Mouse (Mus musculus): ENCODE measurements around the gene Mlxipl.
"Not testable (repeated sequence)": the region's sequence is repeated elsewhere in the genome, so short reads cannot be mapped to it uniquely, and the experiment has no call there.

Mlxipl gene

GRCm38 (mm10) chr5:135089653-135090052, at the start of gene Mlxipl:
Mlxipl (plus strand) TSS chr5:135089890.
- no peak for DNase-seq

DNA sequence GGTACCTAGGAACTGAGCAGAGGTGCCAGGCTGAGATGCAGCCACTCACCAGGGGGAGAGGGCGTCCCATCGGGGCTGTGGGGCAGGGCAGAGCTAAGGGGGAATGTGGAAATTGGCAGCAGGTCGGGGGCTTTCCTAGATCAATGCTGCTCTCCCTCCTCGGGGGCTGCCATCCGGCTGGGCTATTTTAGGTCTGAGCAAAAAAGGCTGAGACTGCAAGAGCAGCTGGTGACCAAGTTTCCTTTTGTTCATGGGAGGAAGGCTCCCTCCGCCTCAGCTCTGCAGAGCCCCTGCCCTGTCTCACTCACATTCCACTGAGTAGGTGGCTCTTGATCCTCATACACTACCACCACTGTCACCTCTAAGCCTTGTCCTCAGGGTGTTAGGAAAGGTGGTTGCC, 49.6 kb upstream of the Mlxipl start:
- DNase-seq, result no peak

DNA sequence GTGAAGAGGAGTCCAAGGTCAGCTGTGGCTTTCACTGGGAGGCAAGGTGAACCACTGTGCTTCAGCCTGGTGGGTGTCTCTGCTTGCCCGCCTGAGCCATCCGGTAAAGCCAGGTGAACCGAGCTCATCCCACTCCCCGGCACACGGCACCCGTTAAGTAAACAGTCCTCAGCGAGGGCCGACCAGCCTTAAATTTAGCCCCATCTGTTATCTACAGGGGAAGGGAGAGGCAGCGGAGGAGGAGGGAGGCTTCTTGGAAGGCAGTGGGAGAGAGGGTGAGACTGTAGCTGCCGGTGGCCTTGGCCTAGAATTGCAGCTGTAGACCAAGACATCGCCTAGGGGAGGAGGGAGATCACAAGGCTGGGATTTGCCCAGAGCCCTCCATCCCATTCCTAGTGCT, 48.9 kb upstream of the Mlxipl start:
- DNase-seq, result no peak

DNA sequence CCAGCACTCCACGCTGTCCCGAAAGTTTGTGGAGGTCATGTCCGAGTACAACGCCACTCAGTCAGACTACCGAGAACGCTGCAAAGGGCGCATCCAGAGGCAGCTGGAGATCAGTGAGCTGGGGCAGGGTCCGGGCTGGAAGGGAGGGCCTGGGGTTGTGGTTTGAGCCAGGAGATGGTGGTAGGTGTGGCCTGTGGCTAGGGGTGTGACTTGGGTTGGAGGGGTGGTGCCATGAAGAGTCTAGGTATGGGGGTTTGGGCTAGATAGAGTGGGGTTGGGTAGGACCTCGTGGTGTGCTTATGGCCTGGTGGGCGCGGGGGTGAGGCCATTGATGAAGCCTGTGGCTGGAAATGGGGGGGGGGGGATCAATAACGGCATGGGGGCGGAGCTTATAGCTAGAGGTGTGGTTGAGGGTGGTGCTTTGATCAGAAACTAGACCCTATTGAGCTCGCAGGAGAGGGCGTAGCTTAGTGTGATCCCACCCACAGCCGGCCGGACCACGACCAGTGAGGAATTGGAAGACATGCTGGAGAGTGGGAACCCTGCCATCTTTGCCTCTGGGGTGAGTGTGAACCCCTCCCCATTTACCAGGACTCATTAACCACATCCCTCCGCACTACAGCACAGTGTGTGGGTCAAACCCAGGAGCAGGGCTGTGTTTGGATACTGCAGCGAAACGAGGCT, 47.4 kb upstream of the Mlxipl start:
- DNase-seq, result no peak

- DNase-seq, result no peak
These were observed 45.1 kb upstream of the Mlxipl start for GRCm38 (mm10) chr5:135044575-135044974.

DNA sequence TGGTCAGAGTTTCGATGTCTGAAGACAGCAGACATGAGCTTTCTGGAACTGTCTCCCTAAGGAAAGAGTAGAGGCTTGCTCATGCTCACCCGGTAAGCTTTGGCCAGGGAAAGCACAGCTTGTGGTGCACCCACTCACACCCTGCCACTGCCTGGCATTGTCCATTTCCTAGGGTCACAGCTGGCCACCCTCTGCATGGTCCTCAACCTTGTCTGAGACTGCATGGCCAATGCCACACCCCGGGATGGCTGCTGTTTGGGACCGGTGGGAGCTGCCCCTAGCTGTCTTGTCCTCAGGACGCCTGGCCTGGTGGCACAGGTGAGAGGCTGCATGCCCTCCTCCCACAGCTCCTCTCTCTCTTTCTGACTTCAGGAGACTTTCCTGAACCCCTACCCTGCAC, 41.2 kb upstream of the Mlxipl start:
- no peak for DNase-seq

DNA sequence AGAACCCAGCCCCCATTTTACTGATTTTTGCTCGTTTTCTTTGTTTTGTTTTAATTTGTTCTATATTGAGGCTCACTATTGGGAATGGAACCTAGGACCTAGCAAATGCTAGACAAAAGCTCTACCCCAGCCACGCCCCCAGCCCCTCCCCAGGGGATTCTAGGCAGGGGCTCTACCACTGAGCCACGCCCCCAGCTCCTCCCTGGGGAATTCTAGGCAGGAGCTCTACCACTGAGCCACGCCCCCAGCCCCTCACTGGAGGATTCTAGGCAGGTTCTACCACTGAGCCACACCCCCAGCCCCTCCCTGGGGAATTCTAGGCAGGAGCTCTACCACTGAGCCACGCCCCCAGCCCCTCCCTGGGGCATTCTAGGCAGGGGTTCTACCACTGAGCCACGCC, 40.4 kb upstream of the Mlxipl start:
- DNase-seq, result not testable (repeated sequence)

DNA sequence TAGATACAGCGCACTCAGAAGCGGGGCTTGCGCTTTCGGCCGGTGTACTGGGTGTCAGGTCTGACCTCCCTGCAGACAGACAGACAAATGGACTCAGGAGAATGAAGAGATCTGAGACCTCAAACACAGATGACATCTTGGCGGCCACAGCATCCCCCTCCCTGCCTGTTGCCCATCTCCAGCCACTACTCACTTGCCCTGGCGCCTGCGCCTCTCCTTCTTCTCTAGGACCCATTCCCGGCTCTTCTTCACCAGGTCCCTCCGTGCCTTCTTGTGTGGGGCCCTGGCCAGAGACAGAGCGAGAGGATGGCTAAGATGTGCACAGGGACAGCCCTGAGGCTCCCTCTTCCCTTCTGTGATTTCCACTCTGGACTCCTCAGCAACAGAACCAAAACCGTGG, 36.3 kb upstream of the Mlxipl start:
- DNase-seq, result no peak

GRCm38 (mm10) chr5:135063629-135064381, 25.9 kb upstream of the Mlxipl start, which contains the start of gene Dnajc30:
Dnajc30 (plus strand) TSS chr5:135064202.
- peak; percentile 96 to 97 for DNase-seq

- DNase-seq, result no peak
These were observed 25.3 kb upstream of the Mlxipl start for GRCm38 (mm10) chr5:135064382-135064766.

DNA sequence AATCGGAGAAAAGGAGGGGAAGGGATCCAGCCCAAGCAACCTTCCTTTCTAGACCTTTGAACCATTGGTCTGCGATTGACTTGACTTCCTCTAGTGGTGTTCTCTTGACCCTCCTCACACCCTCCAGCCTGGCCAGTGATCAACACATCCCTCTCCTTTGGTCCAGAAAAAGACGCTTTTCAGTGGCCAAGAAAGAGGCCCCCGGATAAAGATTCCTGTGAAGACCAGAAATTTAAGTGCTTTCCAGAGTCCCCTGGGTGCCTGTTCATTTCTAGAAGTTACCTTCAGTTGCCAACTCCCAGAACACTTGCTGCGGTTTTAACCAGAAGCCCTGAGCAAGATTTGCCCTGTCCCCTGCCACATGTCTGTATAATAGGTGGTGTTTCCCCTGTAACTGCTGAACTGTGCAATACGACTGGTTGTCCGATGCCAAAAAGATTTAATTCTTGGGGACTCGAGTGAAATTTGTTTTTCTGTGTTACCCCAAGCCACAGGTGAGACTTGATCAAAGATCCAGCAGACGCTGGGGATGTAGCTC, 24.7 kb upstream of the Mlxipl start, which contains the start of gene Bud23:
Bud23 (minus strand) TSS at position 51 of the 538 bp plus-strand sequence.
- not testable (repeated sequence) for DNase-seq

DNA sequence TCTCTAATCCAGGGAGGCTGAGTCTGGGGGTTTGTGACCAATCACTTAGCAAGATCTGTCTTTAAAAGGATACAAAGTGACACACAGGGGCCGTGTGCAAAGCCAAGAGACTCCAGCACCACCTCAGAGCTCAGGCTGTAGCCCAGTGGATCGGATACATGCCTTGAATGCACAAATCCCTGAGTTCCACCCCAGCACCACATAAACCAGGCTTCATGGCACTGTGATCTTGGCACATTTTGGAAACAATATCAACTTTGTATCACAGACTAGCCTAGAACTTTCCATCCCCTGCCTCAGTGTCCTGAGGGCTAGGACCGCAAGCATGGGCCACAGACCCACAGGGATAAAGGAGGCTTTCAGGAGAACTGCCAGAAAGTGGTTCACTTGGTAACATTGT, 23.7 kb upstream of the Mlxipl start:
- no peak for DNase-seq

DNA sequence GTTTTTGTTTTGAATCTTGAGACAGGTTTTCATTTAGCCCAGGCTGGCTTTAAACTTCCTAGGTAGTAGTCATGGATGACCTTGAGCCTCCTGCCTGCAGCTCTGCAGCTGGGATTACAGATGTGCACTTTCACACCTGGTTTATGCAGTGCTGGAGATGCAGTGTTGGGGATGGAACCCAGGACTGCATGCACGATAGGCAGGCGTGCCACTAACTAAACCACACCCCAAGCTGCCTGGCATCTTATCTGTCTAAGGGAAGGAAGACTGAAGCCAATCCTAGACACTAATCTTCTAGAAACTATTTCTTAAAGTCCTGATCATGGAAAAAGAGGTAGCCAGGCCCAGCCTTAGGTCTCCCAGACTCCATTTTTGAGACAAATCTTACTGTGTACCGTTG, 19.2 kb upstream of the Mlxipl start:
- DNase-seq, result no peak

DNA sequence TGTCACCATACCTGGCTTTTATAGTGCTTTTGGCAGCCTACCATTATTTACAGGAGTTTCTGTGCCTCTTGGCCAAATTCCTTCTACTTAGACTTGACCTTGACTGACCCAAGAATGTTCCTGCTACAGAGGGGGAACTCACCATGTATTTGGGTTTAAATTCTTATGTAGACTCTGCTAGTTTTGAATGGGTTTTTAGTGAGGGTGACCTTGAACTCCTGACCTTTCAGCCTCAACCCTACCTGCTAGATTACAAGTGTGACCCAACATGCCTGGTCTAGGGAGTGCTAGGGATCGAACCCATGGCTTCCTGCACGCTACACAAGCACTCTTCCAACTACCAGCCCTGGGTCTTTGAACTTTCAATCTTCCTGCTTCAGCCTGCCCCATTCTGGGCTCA, 17.6 kb upstream of the Mlxipl start:
- no peak for DNase-seq

GRCm38 (mm10) chr5:135072720-135073119, 17.0 kb upstream of the Mlxipl start:
- DNase-seq, result no peak

GRCm38 (mm10) chr5:135073349-135074150, 16.1 kb upstream of the Mlxipl start:
- DNase-seq, result no peak

DNA sequence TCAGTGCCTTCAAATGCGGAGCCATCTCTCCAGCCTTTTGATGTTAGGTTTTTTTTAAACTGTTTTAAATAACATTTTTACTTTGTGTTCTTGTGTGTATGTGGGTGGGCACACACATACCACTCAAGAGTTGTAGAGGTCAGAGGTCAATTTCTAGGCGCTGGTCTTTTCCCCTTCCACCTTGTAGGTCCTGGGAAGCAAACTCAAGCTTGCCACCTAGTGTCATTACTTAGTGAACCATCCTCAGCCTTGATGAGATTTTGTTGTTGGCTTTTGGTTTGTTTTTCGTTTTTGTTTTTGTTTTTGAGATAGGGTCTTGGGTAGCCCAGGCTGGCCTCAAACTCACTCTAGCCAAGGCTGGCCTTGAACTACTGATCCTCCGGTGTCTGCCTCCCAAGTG, 14.0 kb upstream of the Mlxipl start:
- DNase-seq, result no peak

DNA sequence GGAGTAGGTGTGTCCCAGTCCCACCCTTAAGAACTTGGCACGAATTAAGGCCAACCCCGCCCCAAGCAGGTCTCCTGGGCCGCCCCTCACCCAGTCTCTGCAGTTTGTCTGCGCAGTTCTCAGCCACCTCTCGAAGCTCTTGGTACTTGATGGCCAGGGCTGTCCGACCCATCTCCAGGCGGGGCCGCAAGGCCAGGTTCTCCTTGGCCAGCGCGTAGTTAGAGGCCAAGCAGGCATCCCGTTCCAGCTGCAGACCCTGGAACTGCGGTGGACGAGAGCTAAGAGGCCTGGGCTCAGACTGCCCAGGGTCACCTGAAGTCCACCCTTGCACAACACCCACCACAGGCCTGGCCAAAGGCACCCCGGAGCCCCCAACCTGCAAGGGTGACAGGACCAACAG, 13.3 kb upstream of the Mlxipl start:
- DNase-seq, result no peak

DNA sequence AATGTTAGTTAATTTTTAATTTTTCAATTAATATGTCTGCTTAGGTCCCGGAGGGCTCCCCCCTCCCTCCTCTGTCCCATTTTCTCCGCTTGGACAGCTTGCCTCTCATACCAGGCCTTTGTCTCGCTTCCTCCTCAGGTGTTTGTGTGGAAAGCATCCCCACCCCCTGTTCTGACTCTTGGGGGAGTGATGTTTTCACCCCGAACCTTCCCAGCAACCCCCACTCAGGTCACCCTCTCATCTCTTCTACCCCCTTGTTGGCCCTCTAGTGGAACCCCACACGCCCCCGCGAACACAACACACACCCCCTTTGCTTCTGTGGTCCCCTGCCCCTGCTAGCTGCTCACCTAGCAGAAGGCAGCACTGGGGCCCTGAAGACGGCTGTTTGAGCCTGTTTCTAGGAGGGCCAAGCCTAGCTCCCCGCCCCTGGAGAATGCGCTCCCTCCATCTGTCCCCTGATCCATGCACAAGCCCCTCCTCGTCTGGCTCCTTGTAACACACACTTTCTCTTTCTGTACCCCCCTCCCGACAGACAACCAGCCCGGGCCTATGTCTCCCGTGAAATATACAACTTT, 12.7 kb upstream of the Mlxipl start:
- DNase-seq, result peak in 1 of 2 experiments; percentile 12

- peak; percentile 86 to 90 for DNase-seq
These were observed 11.9 kb upstream of the Mlxipl start, which contains the start of gene Vps37d for GRCm38 (mm10) chr5:135077564-135078481. Vps37d (minus strand) TSS chr5:135078266.

GRCm38 (mm10) chr5:135078482-135078810, 11.2 kb upstream of the Mlxipl start:
- DNase-seq, result no peak

DNA sequence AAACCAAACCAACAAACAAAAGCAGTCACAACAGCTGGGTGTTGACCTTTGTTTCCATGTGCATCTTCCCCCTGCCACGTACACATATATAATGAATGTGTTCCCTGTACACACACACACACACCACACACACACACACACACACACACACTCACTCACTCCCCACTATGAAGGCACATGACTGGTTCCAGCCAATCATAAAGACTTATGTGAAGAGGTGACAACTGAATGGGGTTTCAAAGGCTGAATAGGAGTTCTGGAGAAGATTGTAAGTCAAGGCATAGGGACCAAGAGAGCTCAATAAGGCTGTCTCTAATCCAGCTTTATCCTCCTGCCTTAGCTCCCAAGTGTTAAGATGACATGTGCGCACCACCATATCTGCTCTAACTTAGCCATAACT, 10.1 kb upstream of the Mlxipl start:
- DNase-seq, result no peak

All from lung, adult 18-20 months (tissue).